Mouse (Mus musculus): ENCODE data around the gene Map7. TPM values are rescaled to one million over a fixed set of nuclear protein-coding genes. Genes with fewer than 3 reads are reported as not detected.
A peak's percentile ranks its signal among the peaks of the same experiment; 100 is the strongest.

Map7 gene
- polyA plus RNA-seq, 1 experiment from 2014 or later, result 14.5 TPM

DNA sequence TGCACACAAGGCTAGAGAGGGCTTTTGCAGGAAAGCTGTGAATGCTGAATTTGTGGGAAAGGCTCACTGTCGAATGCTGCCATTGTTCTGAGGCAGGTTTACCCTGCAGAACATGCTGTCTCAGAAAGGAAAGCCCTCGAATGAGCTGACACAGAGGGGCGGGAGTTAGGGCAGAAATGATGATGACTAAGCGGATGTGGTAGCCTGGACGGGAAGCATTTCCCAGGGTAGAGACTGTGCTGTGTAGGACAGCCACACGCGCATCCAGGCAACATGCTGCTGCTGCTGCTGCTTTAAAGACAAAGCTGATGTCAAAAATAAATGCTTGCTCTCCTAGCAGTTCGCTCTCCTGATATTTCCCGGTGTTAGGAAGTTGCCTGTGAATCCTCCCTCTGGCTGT lies 24.9 kb upstream of the Map7 start:
- no peak for TF ChIP-seq CTCF (IDR thresholded peaks at IDR 0.05)
- CTCF ChIA-PET, result interaction anchor here (1.2 to 3.2 kb wide), 5 partner anchors 9 to 214 kb away, joined by 3 to 13 read pairs (median 5); no protein-coding TSS in a partner anchor
- no peaks in the 10 kb centered on the region for H3K27me3 ChIP-seq
- in situ Hi-C loops (cut with MboI; ENCODE audit: low pct_unique_long_range_greater_than_20kb), result no loop called here
- POLR2A ChIA-PET, result no interaction called here
- DNase-seq (ENCODE audit: low read depth, low spot score) (no peak), ATAC-seq (no peak)

DNA sequence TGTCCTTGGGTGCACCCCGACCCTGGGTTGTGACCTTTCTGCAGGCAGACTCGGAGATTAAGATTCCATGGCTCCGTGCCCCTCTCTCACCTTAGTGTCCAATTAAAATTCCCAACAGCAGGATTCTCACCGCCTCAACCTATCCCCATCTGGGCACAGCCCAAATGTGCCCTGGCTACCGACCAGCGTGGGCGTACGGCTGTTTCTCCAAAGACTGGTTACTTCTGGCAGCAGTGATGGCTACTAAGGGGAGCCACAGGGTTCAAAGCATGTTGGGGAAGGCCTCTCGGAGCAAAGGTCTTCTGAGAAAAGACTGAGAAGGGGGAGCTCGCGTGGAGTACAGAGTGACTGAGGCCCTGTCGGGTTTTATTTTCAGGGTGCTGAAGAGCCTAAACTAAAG lies 23.7 kb upstream of the Map7 start:
- ChIA-PET CTCF (interaction anchor here (0.9 to 3.2 kb wide), 6 partner anchors 8 to 215 kb away, joined by 3 to 13 read pairs (median 4); partner anchors contain the start of gene Map3k5), POLR2A (no interaction called here)
- in situ Hi-C loops (cut with MboI; ENCODE audit: low pct_unique_long_range_greater_than_20kb), result no loop called here
- no peak for ATAC-seq
- no peak for TF ChIP-seq CTCF (IDR thresholded peaks at IDR 0.05)
- no peak for DNase-seq (ENCODE audit: low read depth, low spot score)
- H3K27me3 ChIP-seq, result no peaks in the 10 kb centered on the region

DNA sequence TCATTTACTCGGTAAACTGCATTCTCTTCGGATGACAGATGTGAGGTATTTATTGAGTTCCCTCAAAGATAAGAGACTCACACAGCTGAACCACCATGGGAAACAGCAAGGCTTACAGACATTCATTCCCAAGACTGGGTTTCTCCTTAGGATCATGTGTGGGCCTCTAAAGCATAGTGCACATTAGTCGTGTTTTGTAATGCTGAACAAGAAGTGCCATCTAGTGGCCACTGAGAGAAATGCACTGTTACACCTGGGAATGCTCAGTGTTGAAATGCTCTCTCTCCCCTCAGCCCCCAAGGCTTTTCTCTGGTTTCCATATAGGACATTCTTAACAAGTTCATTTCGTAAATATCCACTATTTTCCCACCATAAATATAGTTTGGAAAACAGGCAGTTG lies 23.0 kb upstream of the Map7 start:
- no peak for DNase-seq (ENCODE audit: low read depth, low spot score)
- TF ChIP-seq CTCF (IDR thresholded peaks at IDR 0.05), result peak; percentile 78
- in situ Hi-C loops (cut with MboI; ENCODE audit: low pct_unique_long_range_greater_than_20kb), result loop anchor here (5.0 kb wide), 2 partner anchors 53 to 218 kb away; partner anchors contain the start of gene Pex7
- peak; percentile 54 for ATAC-seq
- H3K27me3 ChIP-seq, result no peaks in the 10 kb centered on the region
- POLR2A ChIA-PET, result no interaction called here
- CTCF ChIA-PET, result interaction anchor here (0.9 to 3.2 kb wide), 5 partner anchors 11 to 216 kb away, joined by 3 to 13 read pairs (median 6); partner anchors contain the start of gene Map3k5

DNA sequence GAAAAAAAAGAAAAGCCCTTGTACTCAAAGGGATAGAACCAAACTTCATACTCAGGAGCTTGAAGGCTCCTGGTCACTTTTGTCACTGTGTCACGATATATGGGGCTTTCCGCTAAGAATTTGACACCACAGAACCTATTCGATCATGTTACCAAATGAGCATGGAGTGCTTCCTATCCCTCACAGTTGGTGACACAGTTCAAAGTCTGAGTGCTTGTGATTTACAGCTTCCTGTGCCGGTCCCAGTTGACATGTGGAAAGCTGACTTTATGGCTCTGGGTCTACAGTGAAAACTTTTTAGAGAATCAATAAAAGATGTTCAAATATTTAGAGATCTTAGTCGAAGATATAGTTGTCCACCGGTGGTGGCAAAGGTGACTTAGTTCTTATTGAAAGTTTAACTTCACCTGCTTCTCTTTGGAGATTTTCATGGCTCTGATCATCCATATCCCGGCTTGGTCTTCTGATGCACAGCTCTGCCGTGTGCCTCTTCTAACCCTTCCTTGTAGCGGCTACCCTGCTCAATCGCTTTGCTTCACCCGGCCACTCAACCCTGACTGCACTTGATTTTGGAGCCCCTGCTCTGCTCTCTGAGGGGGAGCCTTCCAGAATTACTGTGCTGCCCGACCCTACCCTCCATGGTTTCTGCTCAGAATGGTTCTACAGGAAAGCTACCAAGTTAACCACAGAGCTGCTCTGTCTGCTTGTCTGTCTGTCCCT lies 15.2 kb upstream of the Map7 start:
- in situ Hi-C loops (cut with MboI; ENCODE audit: low pct_unique_long_range_greater_than_20kb), result loop anchor here (10.0 kb wide), 1 partner anchor 418 kb away; the partner anchor contains the start of gene Il20ra
- ChIA-PET POLR2A (no interaction called here), CTCF (interaction anchor here (1.0 kb wide), 1 partner anchor 9 kb away, joined by 3 read pairs; no protein-coding TSS in a partner anchor)
- H3K27me3 ChIP-seq, result no peaks in the 10 kb centered on the region
- ATAC-seq, result no peak
- no peak for TF ChIP-seq CTCF (IDR thresholded peaks at IDR 0.05)
- no peak for DNase-seq (ENCODE audit: low read depth, low spot score)

DNA sequence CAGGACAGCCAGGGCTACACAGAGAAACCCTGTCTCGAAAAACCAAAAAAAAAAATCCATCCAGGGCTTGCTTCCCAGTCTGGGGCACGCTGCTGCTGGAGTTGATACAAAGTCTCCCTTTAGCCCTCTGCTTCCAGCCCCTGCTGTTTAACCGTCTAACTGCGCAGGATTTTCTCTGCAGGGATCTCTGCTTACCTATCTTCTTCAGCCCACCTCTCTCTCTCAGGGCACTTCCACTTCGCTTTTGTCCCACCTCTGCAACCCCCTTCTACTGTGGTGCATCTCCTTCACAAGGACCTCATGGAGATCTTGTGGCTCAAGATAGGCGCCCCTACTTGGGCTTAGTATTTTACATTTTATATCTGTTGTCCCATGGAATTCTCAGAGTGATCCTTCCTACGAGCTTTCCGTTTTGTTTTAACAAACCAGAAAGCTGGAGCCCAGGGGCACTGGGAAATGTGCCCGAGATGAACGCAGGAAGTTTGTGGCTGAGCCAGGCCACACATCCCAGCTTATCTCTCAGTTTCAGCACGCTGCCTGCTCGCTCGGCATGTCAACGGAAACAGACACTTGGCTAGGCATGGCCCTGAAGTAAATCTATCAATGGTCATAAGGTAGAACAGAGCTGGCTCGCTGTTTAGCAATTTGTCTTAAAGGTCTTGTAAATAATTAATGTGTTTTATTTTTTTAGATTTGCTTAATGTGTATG lies 12.8 kb upstream of the Map7 start:
- POLR2A ChIA-PET, result no interaction called here
- ATAC-seq, result no peak
- CTCF ChIA-PET, result interaction anchor here (1.4 kb wide), 1 partner anchor 9 kb away, joined by 3 read pairs; no protein-coding TSS in a partner anchor

DNA sequence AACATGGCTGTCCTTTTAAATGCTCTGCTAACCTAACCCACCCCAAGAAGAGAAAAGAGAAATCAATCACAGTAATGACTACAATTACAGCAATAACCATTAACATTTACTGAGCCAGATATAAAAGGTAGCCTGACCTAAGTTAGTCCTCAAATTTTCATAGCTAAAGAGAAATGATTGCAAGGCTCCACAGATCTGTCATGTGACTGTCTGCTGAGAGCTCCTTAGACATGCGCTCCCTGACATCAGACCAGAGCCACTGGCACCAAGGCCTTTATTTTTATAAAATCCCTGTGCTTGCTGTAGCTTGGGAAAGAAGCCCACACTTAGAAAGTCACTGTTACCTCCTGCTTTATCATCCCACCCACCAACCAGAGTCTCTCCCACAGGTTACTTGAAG lies 11.8 kb upstream of the Map7 start:
- ChIA-PET CTCF (interaction anchor here (1.2 to 2.1 kb wide), 4 partner anchors 10 to 221 kb away, joined by 3 to 11 read pairs (median 4); partner anchors contain the start of gene Map7), POLR2A (no interaction called here)
- in situ Hi-C loops (cut with MboI; ENCODE audit: low pct_unique_long_range_greater_than_20kb), result loop anchor here (10.0 kb wide), 1 partner anchor 422 kb away; the partner anchor contains the start of gene Il20ra
- ATAC-seq (no peak), DNase-seq (ENCODE audit: low read depth, low spot score) (no peak)
- no peaks in the 10 kb centered on the region for H3K27me3 ChIP-seq
- TF ChIP-seq CTCF (IDR thresholded peaks at IDR 0.05), result no peak

More for the DNA sequence above, 12.8 kb upstream of the Map7 start:
- no peaks in the 10 kb centered on the region for H3K27me3 ChIP-seq
- in situ Hi-C loops (cut with MboI; ENCODE audit: low pct_unique_long_range_greater_than_20kb), result loop anchor here (10.0 kb wide), 1 partner anchor 421 kb away; the partner anchor contains the start of gene Il20ra
- no peak for DNase-seq (ENCODE audit: low read depth, low spot score)
- TF ChIP-seq CTCF (IDR thresholded peaks at IDR 0.05), result no peak

DNA sequence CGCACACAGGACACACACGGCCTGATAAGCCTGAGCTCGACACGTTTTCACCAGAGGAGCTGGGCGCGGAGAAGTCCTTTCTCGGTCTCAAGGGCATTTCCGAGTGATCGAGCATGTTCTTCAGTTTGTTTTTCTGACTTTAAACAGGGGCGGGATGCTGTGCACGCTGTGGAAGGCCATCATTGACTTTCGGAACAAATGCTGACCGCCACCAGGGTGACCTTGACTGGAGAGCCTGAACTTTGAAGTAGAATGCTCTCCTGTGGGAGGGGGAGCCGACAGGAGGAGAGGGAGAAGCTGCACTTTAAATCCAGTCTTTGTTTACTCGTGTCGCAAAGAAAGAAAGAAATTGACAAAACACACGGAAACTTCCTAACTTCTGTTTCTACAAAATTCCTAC lies 6.9 kb upstream of the Map7 start:
- in situ Hi-C loops (cut with MboI; ENCODE audit: low pct_unique_long_range_greater_than_20kb), result loop anchor here (10.0 kb wide), 1 partner anchor 793 kb away; no protein-coding TSS in a partner anchor
- POLR2A ChIA-PET, result interaction anchor here (0.6 kb wide), 1 partner anchor 68 kb away, joined by 4 read pairs; no protein-coding TSS in a partner anchor
- no peaks in the 10 kb centered on the region for H3K27me3 ChIP-seq
- DNase-seq (ENCODE audit: low read depth, low spot score) (no peak), ATAC-seq (no peak)
- CTCF ChIA-PET, result no interaction called here
- TF ChIP-seq CTCF (IDR thresholded peaks at IDR 0.05), result no peak

DNA sequence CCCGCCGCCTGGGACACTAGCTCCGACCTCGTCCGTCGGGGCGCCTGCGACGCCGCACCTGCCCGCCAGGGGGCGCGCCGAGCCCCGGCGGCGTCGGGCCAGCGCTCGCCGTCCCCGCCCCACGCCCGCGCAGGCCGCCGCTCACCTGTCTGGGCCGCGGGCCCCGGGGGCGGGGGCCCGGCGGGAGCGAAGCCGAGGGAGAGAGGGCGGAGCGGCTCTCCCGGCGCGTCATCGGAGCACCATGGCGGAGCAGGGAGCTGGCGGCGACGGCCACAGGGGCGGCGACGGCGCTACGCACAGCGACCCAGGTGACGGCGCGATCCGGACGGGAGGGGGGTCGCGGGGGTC lies 476 bp downstream of the Map7 start:
- TF ChIP-seq CTCF (IDR thresholded peaks at IDR 0.05), result peak; percentile 72
- ChIA-PET CTCF (interaction anchor here (0.8 to 3.0 kb wide), 6 partner anchors 9 to 140 kb away, joined by 3 to 11 read pairs (median 3); no protein-coding TSS in a partner anchor), POLR2A (interaction anchor here (0.6 to 1.1 kb wide), 2 partner anchors 10 to 126 kb away, joined by 3 to 4 read pairs; no protein-coding TSS in a partner anchor)
- in situ Hi-C loops (cut with MboI; ENCODE audit: low pct_unique_long_range_greater_than_20kb), result loop anchor here (10.0 kb wide), 1 partner anchor 786 kb away; no protein-coding TSS in a partner anchor
- DNase-seq (ENCODE audit: low read depth, low spot score) (no peak), ATAC-seq (peak; percentile 64)
- no peaks in the 10 kb centered on the region for H3K27me3 ChIP-seq

DNA sequence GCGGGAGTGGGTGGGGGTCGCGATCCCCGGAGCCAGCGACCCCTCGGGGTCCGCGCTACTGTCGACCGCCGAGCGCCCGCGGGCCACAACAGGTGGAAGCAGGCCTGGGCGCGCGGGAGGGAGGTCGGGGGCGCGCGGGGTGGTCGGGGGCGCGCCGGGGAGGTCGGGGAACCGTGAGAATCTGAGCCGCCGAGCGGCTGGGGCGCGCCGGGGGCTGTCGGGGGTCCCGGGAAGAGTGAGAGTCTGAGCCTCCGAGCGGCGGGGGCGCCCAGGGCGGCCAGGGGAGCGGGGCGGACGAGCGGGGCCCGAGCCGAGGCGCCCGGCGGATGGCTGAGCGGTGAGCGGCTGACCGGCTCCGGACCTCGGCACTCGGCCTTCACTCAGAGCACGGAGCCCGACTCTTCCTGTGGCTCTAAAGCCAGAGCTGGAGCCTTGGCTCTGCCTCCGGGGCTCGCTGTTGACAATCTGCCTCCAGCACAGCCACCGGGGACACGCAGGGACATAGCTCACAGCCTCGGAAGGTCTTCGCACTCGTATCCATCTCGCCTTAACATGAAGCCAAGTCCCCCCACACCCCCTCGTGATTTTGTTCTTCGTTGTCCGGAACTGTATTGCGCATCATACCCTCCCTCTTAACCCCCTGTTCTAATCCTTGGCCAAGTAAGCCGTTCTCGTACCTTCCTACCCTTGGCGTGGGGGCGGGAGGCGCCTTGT lies 1.0 kb downstream of the Map7 start:
- peak; percentile 70 for ATAC-seq
- DNase-seq (ENCODE audit: low read depth, low spot score), result no peak
- H3K27me3 ChIP-seq, result no peaks in the 10 kb centered on the region
- CTCF ChIA-PET, result interaction anchor here (1.0 to 3.0 kb wide), 4 partner anchors 12 to 148 kb away, joined by 3 to 11 read pairs (median 4); no protein-coding TSS in a partner anchor
- no peak for TF ChIP-seq CTCF (IDR thresholded peaks at IDR 0.05)
- POLR2A ChIA-PET, result interaction anchor here (0.6 to 1.1 kb wide), 2 partner anchors 9 to 125 kb away, joined by 3 to 4 read pairs; no protein-coding TSS in a partner anchor
- in situ Hi-C loops (cut with MboI; ENCODE audit: low pct_unique_long_range_greater_than_20kb), result loop anchor here (10.0 kb wide), 1 partner anchor 786 kb away; no protein-coding TSS in a partner anchor
